Mouse (Mus musculus) common myeloid progenitor, adult 5-6 weeks (primary cell): ENCODE measurements at regions not wholly inside any gene's neighbourhood (a gene's known extent, or its start where the extent isn't known, plus 50 kb on each side); places are given as distances from the start of the nearest gene placed in this dataset.

ENCODE experiments used
- ATAC-seq: replicated peaks from 2 replicates; pipeline ENCODE4 v1.8.0; 2016; ENCODE audit warnings: low read depth, mild to moderate bottlenecking, moderate TSS enrichment, inconsistent platforms; ENCODE audit not compliant: poor library complexity, severe bottlenecking

DNA sequence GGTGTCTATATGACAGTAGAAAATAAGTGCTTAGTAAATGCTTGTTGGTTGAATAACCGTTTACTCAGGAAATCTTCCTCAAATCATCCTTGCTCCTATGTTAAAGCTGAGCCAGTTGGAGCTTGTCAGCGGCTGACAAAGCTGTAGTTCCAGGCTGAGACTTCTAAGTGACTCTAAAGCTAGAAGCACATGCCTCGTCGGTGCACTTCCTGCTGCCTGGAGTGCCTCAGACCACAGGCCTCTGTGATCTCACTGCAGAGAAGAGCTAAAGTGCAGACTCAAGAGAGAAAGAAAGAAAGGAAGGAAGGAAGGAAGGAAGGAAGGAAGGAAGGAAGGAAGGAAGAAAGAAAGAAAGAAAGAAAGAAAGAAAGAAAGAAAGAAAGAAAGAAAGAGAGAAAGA, 146.1 kb downstream of the Fam76b start:
- ATAC-seq = no peak

DNA sequence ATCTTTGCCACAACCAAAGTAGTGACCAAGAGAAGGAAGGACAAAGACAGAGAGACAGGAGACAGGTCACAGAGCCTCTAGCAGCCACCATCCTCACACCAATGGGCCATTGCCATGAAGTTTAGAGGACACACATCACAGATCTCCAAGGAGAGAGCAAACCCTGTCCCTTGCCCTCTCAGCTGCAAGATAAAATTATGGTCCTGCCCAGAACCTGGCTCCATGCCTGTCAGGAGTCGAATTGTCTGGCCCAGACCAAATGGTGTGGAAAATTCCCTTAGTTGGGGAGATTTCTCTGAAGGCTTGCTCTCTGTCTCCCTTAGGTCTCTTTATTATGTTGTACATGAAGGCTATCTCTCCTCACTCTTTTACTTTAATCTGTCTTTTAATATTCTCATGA, 147.4 kb downstream of the Fam76b start:
- ATAC-seq = no peak

DNA sequence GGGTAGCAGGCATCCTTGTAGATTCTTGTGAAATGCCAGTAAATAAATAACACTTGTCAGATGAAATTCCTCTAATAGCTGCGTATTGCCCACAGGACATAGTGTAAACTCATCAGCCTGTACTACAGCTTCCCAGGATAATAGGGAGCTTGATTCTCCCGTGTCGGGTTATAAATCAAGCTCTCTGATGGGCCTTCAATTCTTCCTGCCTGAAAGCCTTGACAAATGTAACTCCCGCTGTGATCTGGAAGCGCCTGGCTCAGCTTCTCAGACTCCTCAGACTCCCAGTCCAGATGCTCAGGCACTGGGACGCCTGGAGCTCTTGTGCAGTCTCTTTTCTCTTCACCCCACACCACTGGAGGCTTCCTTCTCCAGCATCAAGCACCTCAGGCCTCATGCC, 151.3 kb downstream of the Fam76b start:
- ATAC-seq = no peak

DNA sequence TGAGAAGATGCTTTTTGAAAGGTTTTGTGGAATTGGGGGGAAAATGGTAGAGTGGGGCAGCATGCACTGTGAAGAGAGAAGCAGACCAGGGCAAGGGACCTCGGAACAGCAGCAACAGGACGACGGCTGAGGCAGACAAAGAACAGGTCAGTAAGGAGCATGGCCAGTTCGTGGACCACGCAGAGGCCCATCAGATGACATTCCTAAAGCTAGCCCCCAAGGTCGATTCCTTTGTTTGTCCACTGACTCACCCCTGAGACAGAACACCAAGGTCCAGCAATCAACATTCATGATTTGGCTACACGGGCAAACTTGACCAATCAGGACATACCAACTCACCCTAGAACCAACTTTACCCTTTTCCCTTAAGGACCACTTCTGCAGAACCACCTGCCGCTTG, 160.0 kb downstream of the Fam76b start:
- ATAC-seq = no peak

DNA sequence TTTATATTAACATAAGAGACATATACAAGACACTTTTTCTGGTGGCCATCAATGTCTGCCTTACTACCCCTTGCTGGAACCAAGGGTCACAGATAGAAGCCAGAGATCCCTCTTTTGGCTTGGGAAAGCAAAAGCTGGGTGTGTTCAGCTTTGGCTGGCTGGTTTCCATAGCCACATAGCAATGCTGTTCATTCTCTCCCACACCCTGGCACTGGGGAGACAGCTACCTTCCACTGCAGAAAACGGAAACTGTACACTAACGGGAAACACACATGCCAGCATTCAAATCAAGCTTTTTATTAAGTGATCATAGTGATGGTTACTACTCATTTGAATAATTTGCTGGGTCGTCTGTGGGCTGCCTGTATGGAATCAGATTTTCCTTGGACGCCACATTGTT, 161.4 kb downstream of the Fam76b start:
- ATAC-seq = no peak

DNA sequence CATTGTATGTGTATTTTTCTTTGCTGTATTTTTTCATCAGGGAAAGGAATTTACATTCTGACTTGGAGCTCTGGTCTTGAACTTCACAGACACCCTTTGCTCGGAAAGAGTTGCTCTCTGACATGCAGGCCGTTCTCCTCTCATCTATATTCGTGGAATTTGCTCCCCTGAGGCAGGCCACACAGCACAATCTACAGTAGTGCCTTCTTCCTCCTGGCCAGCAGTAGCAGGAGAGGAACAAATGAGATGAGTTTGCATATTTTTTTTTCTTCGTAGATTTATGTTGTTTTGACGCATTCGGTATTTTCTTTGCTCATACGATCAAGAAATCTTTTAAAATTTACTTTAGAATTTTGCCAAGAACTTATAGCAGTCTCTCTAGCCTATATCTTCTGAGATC, 163.4 kb downstream of the Fam76b start:
- ATAC-seq = 0 out of 2 replicates have a peak, but pooled peaks have one; percentile 47

DNA sequence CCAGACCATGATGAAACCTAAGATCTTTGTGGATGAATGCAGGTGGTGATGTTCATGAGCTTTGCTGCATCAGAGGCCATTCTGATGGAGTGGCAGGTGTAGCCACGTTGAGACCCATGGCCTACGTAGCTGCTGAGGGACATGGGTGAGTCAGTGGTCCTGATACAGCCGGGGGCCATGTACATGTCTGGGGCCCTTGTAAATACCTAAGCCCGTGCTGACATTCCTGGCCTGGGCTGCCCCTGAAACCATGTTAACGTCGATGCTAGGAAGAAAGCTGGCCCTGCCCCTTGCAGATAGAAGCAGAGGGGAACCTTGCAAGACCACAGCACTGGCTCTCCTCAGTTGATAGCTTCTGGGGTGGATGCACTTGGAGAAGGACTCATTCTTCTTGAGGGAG, 165.2 kb downstream of the Fam76b start:
- ATAC-seq = no peak

DNA sequence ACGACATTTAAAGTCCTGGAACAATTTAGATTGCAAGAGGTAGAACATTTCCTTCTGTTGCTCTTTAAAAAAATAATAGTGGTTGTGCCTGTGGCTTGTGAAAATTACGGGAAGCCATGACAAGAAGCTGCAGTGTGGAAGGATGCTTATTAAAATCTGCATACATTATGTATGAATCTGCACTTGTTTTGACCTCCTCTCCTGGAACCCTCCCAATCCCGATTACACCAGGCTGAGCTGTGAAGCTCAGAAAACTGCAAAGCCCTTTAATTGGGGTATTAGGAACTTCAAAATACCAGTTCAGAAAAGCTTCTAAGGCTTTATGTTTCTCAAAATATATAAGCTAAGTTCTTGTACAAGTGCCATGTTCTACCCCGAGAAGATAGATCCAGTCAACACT, 171.8 kb downstream of the Fam76b start:
- ATAC-seq = no peak

DNA sequence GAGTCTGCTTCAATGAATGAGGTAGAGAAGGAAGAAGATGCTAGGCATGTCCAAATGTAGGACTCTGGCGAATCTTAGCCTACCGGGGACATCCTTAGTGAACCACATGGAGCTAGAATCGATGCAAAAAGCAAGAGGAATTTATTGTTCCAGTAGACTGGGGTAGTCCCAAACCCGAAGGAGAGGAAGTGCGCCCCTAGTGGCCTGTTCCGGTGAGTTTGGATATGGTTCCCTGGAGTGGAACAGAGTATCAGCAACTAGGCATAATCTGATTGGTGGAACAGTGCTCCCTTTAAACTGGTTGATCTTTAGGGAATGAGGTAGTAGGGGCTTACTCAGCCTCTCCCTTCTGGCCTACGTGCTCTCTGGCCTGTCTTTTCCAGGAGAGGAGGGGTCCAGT, 174.0 kb downstream of the Fam76b start:
- no peak for ATAC-seq

DNA sequence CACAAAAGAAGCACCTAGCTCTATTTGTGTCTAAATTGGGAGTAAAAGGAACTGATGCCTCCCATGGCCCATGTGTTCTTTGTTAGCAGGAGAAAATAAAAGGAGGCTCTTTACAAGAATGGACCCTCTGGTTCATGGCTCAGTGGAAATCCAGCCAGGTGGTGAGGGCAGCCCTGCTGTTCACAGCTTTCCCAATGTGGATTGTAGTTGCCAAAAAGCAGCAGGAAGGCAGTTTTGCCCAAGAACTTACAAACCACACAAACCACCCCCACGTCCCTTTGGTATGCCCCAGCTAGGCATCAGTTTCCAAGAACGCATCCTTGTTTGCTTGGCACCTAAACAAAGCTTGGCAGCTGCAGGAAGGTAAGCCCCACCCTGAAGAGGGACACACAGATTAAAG, 174.7 kb downstream of the Fam76b start:
- ATAC-seq = no peak

DNA sequence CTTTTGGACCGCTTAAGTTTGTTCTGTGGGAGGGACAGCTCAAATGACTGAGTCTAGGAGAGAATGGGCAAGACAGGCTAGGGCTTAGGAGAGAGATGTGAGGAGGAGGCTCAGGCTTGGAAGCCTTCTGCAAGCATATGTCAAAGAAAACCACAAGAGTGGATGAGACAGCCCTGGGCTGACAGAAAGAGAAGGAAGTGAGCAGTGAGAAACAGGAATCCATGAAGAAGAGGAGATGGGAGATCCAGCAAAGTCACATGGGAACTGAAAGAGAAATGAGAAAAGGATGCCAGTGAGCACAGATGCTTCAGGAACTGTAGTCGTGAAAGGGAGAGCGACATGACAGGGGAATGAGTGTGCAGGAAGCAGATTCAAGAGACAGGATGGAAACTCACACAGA, 175.6 kb downstream of the Fam76b start:
- ATAC-seq = peak; percentile 75

DNA sequence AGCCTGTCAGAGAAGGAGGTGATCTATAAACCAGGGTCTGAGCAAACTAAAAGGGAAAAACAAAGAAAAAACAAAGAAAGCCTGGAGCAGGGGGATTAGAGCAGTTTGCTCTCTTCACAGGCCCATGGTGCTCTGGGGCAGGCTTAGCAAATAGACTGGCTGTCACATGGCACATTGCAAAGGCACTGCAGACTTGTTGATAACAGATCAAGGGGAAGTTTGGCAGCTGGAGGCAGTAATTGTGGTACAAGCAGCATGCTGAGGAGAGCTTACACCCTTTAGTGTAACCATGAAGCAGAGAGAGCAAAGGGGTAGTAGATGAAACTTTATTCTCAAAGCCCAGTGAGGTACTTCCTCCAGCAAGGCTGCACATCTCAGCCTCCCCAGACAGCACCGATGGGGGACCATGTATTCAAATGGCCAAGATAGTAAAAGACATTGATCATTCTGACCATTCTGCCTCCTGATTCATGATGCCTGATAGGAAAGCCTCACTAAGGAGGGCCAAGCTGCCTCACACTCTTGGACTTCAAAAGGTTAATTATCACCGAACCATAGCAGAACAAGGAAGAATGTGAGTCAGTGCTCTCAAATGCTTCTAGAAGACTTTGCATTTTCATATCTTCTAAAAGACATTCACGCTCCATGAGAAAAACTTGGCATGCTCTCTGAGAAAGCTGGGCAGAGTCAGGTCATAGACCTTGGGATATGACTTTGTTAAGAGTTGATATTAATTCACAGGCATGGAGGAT, 178.9 kb downstream of the Fam76b start:
- ATAC-seq = peak; percentile 66

DNA sequence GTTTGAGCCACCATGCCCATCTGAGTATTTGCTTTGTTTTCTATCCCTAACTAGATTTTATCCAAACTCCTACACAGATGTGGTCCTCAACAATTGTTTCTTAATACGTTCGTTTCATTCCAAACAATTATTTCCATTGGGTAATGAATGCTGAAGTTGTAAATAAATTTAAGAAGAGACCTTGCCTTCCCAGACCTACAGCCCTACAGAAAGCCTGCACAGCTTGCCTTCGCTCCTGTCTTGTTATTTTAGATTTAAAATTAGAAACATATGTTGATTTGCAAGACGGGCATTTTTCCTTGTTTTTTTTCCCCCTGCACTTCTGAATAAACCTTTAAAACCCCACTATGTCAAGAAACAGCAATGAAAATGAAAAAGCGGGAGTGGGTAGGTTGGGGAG, 181.9 kb downstream of the Fam76b start:
- no peak for ATAC-seq

DNA sequence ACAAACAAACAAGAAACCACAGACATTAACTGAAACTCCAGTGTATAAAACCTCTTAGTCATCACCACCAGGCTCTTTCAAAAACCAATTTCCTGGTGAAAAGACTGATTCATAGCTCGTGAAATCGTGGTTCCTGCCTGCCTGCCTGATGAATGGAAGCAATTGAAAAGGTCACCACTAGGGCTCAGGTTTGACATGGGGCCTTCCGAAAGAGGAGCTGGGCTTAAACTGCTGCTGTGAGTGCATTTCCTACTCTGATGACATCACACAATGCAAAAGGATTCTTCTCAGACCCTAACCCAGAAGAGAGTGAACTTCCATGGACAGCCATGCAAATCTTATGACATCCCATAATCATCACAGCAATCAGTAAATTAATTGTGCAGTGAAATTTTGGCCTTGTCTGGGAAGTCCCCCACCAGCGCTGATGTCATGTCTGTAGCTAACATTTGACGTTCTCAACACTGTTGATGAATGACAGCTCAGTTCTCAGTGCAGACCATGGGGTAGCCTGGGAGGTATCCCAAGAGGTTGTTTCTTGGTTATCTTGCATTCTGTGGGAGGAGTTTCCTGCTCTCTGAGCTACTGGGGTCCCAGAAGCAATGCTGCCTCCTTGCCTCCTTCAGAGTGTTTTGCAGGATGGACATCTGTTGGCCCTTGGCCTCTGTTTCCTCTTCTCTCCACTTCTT, 182.9 kb downstream of the Fam76b start:
- peak; percentile 42; the same call in 1 of the 2 replicates for ATAC-seq

DNA sequence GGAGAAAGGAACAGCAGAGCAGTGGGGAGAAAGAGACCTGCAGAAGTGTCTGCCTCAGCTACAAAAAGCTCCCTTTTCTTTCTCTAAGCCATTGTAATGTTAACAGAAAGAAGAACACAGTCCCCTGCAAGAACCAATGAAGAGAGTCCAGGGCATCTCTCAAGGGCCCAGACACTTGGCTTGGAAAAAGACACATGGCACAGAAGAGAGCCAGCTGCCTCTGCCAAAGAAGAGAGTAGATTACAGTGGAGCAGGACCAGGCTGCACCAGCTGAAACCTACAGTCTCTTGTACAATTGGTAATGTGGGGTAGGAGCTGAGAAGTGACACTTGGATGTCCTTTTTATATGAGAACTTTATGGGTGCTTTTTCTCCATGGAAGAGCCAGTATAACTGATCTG, 196.7 kb downstream of the Fam76b start:
- ATAC-seq = no peak

DNA sequence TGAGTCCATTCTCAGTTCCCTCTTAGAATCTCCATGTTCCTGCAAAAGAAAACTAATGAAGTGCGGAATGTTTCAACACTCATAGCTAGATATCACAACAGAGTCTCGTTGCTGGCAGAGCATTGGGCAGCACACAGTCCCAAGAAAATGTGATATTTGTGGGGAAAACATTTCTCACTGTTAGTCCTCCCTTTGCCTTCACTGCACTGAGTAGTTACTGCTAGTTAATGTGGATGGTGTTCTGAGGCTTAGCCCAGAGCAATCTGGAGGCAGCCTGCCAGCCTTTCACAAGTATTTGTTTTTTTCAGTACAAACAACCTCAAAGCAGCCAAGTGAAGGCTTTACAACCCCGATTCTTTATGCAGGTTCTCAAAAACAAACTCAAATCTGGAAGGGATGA, 197.2 kb downstream of the Fam76b start:
- no peak for ATAC-seq

DNA sequence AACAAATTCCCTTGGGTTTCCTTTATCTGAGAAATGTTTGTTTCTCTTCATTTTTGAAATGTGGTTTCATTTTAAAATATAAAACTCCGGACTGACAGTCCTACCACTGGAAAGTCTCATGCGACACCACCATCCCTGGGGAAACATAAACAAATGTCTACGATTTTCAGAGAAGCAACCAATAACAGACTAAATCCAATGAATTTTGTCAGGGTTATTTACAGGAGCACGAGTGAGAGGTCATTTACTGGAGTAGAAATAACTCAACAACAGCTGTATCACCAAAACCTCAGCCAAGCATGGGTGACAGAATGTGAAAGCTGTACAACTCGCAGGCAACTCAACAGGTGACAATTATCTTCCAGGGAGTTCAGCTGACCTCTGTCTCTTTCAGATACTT, 200.5 kb downstream of the Fam76b start:
- ATAC-seq = no peak

DNA sequence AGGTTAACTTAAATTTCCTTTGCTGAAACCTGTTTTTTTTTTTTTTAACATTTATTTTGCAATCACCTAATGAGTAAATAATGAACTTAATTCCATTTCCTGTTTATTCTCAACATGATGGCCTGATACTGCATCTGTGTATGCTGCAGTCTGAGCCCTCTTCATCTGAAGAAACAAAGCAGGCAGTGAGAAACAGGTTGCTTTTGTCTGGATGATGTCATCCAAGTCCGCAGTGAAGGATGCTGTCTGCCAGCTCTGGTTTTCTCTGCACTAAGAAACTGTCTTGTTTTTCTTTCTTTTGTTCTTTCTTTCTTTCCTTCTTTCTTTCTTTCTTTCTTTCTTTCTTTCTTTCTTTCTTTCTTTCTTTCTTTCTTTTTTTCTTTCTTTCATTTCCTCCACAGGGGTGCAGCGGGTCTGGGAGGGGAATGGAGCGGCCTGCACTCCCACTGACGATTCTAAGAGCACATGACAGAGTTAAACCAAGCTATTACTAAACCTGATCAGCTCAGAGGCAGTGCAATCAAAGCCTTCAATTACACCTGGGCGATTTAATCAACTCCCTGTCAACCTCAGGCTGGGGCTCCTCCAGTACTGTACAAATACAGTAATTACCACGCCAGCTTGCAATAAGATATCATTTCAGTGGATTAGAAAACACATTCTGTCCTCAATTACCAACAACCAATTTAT, 204.0 kb downstream of the Fam76b start:
- ATAC-seq = no peak

DNA sequence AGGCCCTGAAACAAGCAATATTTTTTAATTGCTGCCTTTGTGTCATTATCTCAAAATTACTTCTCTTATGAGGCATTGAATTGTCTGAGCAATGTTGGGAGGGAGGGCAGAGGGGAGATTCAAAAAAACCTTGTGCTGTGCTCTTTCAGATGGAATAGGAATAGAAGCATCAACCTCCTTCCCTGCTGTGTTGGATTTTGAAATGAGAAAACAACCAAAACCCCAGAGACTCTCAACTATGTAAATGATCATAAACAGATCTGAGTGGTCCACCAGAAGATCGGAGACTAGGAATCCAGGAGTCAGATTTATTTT, 204.5 kb downstream of the Fam76b start:
- no peak for ATAC-seq

DNA sequence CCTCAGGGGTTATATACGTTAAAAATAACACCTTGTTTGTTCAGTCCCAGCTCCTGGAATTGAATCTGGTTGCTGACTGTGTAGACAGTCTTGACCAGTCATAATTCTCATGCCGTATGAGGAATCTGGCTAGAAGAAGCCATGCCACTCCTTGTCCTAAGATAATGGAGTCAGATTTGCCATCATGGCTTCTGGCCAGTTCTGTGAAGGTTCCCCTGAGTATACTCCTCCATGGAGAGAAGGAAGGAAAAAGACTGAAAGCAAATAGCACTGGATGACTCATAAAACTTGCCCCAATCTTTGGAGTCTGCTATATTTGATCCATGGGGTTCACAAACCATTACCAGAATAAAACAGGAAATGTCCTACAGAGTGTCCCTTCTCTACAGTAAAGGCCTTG, 208.0 kb downstream of the Fam76b start:
- ATAC-seq = no peak

DNA sequence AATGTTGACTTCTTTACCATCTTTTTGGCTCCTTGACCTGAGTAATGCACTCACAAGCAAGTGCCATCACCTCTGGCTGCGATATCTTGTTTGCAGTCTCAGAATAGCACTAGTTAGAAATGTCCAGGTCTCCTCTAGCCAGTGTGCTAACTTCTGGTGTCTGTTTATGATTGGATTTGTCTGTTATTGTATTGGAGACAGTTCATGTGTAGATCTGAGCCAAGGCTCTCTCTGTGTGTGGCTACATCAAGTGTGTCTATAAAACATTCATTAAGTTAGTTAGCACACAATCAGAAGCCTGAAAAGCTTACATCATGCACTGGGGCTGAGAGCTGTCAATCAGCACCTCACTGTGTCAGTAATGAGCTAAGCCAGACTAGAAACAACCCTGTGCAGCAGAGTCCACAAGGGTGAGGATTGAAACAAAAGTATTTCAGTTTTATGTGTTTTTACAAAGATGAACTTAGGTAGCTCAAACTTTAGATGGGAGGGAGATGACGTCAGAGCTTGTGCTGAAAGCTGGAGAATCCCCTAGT, 214.5 kb downstream of the Fam76b start:
- no peak for ATAC-seq
